Mouse (Mus musculus) cerebellum, postnatal 36 days (tissue): ENCODE data around the gene Ces2a.

Experiments
- DNase-seq, 2 experiments: peaks; one replicate each; pipeline ENCODE4 v3.0.0; 2021 to 2022; ENCODE audit warnings: mixed read lengths in 2 of 2

Ces2a gene

DNA sequence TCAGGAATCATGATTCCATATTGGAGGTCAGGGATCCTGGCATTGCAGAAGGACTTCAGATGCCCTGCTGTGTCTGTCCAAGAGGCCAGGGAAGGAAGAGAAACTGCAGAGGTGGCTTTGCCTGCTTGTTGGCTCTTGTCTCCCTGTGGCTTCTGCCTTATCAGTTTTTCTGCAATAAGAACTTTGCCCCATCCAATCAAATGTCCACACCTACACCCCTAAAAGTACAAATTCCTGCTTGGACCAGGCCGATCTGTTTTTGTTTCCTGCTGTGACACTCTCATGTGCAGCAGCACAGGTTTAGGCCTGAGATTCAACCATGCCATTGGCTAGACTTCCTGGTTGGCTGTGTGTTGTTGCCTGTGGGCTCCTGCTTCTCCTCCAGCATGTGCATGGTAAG is at the start of gene Ces2a:
Ces2a (plus strand) TSS at position 251 of the 400 bp plus-strand sequence.
- no peak for DNase-seq

DNA sequence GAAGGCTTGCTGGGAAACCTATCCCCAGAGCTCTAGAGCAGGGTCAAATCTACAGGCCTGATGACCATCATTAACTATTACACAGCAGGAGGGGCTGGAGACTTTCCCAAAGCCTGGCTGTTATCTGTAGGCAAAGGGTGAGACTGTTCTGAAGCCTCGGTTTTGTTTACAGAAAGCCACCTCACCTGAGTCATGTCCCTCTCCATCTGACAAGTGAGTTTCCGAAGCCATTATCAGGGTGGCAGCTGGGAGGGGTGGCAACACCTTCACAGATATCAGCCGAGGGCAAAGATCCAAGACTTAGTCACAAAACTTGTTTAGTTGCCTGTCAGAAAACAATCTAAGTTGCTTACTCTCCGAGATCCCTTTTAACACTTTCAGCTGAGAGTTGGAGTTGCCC is 45.4 kb upstream of the Ces2a start:
- DNase-seq: no peak

DNA sequence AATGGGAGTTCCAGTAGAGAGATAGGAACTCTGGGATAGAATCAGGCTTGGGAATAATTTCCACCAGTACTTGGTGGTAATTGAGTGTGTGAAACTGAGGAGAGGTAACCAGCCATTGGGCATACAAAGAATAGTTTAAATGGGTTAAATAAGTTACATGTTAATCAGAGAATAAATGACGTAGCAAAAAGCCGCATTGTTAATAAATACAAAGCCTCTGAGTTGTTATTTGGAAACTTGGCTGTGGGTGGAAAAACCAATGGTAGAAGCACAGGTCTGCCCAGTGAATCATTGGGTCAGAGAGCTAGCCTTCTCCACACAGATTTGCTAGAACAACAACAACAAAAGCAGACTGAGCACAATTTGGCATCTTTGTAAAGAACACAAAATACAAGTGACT is 35.2 kb upstream of the Ces2a start:
- DNase-seq: no peak

DNA sequence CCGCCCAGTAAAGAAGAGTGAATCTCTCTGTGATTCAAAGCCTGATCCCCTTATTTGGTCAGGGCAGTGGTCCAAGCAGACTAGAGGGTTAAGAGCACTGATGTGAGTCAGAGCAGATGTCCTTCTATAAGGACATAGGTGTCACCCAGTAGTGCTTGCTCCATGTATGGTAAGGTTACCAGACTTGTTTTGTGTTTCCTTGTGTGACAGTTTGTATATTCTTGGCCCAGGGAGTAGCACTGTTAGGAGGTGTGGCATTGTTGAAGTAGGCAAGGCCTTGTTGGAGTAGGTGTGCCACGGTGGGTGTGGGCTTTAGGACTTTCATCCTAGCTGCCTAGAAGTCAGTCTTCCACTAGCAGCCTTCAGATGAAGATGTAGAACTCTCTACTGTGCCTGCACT is 31.9 kb upstream of the Ces2a start:
- no peak for DNase-seq

DNA sequence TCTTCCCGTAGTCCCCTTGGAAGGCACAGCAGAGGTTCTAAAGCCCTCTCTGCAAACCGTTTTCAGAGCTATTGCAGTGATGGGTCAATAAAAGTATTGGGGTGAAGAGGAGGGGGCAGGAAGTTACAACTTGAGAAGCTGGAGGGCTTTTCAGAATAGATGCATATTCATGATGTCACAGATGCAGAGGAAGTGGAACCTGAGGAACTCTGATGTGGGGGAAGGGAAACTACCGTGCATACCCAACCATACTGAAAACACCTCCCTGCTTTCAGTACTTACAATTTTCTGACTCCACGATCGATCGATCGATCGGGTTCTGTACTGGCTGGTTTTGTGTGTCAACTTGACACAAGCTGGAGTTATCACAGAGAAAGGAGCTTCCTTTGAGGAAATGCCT is 12.6 kb upstream of the Ces2a start:
- no peak for DNase-seq

DNA sequence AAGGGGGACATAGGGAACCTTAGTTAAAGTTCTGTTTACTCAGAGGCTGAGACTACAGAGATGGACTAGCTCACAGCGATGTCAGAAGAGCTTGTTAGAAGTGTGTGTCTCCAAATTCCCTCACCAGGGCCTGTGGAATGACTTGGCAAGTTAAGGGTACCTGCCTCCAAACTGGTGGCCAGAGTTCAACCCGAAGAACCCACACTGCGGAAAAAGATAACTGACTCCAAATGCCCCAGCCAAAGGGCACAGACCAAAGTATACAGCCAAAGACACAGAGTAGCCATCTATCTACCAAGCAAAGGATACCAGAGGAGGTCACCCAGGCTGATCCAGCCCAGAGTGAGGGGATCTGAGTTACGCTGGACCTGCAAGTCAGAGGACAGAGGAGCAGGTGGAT is 2.4 kb upstream of the Ces2a start:
- DNase-seq: no peak

DNA sequence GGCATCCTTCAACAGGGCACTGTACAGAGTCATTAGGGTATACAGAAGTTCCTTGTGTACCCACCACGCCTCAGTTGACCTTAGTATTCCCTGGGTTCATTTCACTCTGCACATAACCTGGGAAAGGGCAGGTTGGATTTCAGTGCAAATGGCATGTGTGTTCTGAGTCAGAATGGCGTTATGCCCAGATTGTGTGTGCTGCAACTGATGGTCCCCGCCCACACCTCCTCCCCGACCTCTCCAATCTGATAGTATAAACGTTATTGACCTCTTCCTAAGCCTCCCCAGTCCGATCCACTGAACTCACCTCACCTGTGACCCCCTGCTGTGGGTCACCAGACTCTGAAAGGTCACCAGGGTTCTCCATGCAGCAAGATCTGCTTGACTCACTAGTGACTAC is 1.8 kb upstream of the Ces2a start:
- no peak for DNase-seq

DNA sequence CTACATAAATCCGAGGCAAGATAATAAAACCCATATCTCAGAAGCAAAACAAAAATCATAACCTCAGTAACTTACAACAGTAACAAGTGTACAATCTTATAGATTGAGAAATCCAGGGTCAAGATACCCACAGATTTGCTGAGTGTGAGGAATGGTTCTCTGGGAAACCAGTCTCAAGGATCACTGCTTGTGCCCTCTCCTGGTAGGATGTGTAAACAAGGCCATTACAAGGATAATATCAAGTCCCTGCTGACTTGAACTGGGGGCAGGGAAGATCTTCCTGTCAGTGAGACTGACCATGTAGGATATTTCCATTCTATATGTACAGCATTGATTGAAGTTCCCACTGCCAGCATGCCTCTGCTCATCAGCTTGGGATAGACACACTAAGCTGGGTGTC is 8.2 kb downstream of the Ces2a start:
- no peak for DNase-seq

DNA sequence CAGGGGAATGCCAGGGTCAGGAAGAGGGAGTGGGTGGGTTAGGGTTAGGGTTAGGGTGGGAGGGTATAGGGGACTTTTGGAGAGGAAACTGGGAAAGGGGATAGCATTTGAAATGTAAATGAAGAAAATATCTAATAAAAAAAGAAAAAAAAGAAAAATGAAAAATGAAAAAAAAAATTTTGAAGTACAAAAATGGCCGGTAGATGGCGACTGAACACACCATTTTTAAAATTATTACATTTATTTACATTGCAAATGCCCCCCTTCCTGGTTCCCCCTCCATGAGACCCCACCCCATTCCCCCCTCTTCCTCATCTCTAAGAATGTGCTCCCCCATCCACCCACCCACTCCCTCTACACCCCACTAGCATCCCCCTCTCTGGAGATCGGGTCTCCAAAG is 9.6 kb downstream of the Ces2a start:
- DNase-seq: no peak

DNA sequence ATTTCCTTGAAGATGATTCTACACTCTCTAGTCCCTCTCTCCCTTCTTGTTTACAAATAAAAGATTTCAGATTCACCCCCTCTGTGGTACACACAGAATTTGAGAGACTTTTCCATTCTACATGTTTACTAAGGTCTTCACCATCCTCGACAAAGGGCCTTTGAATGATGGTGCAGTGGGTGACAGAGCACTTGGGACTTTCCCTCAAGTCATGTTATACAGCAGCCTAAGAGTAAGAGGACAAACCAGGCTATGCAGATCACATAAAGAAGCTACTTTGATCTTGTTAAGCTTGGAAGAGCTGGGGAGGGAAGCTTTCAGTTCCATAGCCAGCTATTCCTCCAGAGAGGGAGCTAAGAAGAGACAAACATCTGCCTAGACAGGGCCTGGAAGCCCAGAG is 19.0 kb downstream of the Ces2a start:
- no peak for DNase-seq

DNA sequence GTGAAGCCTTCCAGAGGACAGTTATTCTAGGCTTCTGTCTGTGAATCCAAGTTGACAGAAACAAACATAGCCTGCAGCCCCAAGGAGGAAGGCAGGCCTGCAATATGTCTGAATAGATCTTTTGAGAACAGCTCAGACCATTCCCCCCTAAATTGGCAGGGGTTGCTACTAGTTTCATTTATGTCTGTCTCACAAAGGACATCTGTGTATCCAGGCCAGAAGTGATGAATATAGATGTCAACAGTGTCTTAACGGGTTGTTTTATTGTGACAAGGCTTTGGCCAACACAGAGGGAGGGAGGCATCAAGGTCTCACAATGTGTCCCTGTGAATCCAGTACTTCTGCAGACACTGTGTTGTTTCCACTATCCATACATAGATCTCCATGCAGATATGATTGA is 23.8 kb downstream of the Ces2a start:
- DNase-seq: no peak

DNA sequence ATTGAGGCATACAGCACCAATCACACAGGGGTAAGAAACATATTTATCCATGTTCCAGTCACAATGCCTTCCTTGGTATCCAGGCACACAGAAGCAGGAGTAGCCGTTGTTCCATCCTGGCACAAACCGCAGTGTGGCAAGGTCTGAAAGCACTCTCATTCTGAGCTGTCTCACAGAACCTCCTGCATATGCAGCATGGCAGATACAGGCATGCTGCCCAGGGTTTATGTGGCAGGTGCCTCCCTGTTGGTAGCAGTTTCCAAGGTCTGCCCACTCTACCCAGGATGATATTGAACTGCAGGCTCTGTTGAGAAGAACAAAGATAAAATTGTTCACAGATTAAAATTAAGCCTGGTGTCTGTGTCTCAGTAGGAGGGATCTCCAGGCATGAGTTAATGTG is 24.4 kb downstream of the Ces2a start:
- DNase-seq: peak; percentile 7 to 11

DNA sequence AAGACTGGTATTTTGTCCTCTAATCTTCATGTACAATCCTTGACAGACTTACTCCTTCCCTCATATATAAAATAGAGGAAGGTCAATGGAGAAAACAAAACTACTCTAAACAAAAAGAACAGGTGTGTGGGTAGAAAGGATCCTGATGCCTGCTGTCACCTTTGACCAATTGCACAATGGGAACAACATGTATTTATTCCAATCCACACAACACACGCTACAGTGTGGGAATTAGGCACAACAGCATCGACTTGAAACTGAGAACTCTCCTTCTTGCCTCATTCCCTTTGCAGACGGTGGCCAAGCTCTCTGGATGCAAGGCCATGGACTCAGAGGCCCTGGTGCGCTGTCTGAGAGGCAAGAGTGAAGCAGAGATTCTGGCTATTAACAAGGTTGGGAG is 27.3 kb downstream of the Ces2a start:
- DNase-seq: no peak

DNA sequence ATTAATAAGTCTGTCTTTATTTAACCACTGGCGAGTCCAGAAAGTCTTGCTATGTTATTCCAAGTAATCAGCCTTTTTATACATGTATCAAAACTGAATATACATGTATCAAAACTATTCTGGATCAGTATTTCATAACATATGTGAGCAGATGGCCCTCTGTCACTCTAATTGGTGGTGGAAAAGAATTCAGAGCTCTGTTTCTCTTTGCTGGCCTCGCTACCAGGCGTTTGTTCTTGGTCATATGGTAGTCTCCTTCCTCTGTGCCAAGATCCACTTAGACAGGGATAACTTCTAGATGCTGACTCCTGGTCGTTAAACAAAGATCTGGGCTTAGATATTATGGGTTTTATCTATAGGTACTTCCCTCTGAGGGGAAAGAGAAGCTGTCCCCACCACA is 32.7 kb downstream of the Ces2a start:
- no peak for DNase-seq

DNA sequence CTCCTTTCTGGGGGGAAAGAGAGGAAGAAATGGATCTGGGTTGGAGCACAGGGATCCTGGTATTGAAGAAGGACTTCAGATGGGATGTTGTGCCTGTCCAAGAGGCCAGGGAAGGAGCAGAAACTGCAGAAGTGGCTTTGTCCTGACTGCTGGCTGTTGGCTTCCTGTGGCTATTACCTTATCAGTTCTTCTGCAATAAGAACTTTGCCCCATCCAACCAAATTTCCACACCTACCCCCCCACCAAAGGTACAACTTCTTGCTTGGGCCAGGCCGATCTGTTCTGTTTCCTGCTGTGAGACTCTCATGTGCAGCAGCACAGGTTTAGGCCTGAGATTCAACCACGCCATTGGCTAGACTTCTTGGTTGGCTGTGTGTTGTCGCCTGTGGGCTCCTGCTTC is 36.6 kb downstream of the Ces2a start:
- no peak for DNase-seq

DNA sequence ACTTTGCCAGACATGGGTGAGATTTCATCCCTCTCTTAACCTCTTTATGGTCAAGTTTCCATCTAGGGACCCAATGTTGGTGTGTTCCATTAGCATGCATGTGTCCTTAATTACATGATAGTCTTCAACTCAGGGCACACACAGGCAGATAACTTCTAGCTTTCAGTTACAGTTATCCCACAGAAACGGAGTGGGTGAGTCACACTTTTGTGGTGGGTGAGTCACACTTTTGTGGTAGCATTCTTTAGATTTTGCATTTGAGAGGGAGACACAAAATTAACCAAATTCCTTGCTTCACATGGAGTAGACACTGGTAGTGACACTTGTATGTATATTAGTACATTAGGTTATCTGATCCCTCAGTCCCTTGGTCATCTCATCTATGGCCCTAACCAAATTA is 53.2 kb downstream of the Ces2a start:
- DNase-seq: no peak

DNA sequence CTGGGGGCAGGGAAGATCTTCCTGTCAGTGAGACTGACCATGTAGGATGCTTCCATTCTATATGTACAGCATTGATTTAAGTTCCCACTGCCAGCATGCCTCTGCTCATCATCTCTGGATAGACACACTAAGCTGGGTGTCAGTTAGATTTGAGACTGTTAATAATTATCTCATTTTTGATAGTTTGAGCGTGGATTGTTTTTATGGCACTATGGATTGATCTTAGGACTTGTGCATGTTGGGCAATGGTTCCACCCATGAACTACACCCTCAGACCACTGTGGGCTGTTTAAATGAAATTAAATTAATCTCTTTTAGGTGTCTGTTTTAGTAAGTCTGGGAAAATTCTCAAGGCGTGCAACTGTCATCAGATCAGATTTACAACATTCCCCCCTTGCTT is 55.1 kb downstream of the Ces2a start:
- DNase-seq: no peak

DNA sequence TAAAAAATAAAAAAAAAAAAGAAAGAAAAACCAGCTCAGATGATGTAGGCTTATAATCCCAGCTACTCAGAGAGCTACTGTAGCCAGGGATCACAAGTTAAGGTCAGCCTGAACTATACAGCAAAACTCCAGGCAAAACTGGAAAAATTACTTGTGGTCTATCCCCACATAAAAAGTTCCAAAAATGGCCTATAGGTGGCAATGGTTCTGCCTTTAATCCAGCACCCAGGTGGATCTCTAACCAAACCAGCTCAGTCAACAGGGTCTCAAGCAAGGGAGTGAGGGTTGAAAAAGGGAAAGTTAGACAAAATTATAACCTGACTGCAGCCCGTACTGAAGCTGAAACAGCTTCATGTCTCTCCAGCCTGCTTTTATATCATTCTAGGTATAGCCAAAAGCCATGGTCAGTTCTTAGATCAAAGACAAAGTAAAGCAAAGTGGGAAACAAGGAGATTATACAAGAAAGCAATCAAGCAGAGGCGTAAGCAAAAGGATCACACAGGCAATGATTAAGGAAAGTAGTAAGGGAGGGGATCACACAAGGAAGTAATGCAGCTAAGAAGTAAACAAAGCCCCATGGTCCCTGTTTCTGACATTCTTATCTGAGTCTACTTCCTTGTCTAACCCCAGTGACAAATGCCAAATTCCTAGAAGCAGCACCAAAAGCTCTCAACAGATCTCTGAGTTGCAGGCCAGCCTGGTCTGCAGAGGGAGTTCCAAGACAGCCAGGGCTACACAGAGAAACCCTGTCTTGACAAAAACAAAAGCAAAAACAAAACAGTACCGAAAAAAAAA is 56.3 kb downstream of the Ces2a start:
- DNase-seq: peak in 1 of 2 experiments; percentile 17
